Mouse (Mus musculus): ENCODE results near the gene Gm826.

Gm826 gene

GRCm38 (mm10) chr2:160334111-160334661 is at the start of gene Gm826:
Gene Gm826 (minus strand): TSS chr2:160334162.
- peak; percentile 38 to 54 for DNase-seq

DNA sequence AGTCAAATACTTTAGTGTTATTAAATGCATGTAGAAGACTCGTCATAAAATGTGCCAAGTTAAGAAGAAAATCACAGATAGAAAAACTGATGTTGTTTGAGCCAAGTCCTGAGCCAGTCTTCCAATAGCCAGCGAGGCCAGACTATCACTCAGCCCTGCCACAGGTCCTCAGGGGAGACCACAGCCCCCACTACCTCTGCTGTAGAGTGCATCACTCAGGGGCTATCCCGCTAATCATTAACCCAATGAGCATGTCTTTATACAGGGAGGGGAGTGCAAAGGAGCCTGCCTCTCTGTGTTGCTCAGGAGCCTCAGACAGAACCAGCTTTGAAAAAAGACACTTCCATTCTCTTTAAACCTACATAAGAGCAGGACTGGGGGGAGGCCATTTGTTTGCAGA is 49.5 kb upstream of the Gm826 start:
- no peak for DNase-seq

GRCm38 (mm10) chr2:160378271-160378670 is 44.3 kb upstream of the Gm826 start:
- peak; percentile 81 to 82 for DNase-seq

GRCm38 (mm10) chr2:160376236-160376635 is 42.3 kb upstream of the Gm826 start:
- no peak for DNase-seq

- DNase-seq = no peak
Observed at GRCm38 (mm10) chr2:160369653-160370420, 35.9 kb upstream of the Gm826 start.

- DNase-seq = peak in 1 of 2 experiments; percentile 39
Observed at GRCm38 (mm10) chr2:160368422-160369357, 34.7 kb upstream of the Gm826 start.

DNA sequence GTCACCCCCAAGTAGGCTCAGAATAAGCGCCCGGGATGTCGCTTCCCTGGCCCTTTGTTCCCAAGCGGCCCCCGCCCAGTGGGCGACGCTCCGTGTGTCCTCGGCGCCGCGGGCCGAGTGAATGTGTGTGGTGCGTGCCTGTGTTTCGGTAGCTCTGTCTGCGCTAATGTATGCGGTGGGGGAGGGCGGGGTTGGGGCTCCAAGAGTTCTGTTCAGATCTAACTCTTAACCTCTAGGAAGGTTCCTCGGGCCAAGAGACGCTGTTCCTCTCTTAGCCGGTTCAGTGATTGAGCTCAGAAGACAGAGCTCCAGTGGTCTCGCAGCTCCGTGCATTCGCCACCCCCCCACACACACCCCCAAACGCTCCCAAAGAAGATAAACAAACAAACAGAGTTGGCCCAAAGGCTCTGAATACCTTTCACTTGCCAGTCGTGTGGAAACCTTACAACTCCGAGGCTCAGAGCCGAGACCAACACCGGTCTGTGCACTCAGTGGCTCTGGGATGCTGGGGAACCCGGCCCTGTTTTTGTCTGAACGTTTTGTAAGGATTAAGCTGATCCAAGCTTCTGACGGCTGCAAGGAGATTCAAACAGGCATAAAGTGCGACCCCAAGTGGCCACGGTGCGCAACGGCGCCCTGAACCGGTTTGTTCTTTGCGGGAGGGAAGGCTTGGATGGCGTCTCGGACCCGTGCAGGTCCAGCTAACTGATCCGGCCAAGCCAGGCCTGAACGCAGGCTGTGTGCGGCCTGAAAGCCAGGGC is 33.7 kb upstream of the Gm826 start:
- DNase-seq = peak; percentile 95 to 96

- peak; percentile 95 to 98 for DNase-seq
Observed at GRCm38 (mm10) chr2:160366980-160367338, 33.0 kb upstream of the Gm826 start, which contains the start of gene Mafb. Gene Mafb (minus strand): TSS chr2:160367065.

DNA sequence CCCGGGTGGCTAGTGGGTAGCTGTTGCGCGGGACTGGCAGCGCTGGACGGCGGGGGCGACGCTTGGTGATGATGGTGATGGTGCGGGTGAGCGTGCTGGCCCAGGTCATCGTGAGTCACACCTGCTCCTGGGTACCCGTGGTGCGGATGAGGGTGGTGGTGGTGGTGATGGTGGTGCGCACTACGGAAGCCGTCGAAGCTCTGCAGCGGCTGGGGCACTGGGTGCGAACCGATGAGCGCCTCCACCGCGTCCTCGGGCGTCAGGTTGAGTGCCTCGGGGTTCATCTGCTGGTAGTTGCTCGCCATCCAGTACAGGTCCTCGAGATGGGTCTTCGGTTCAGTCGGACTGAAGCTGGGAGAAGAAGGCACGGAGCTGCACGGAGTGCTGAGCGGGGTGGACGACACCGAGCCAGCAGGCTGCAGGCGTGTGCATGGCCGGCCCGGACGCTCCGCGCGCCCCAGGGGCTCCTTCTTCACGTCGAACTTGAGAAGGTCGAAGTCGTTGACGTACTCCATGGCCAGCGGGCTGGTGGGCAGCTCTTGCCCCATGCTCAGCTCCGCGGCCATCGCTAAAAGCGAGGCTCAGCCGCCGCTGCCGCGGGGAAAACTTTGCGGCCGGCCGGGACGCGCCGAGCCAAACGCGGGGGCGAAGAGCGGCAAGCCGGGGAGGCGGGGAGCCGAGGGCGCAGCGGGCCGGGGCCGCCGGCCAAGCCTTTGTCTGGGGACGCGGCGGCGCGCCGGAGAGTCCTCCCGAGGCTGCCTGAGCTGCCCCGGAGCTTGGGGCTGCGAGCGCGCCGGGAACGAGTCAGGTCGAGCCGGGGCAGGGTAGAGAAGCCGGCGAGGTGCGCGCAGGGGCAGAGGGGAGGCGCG is 32.4 kb upstream of the Gm826 start:
- DNase-seq = no peak

DNA sequence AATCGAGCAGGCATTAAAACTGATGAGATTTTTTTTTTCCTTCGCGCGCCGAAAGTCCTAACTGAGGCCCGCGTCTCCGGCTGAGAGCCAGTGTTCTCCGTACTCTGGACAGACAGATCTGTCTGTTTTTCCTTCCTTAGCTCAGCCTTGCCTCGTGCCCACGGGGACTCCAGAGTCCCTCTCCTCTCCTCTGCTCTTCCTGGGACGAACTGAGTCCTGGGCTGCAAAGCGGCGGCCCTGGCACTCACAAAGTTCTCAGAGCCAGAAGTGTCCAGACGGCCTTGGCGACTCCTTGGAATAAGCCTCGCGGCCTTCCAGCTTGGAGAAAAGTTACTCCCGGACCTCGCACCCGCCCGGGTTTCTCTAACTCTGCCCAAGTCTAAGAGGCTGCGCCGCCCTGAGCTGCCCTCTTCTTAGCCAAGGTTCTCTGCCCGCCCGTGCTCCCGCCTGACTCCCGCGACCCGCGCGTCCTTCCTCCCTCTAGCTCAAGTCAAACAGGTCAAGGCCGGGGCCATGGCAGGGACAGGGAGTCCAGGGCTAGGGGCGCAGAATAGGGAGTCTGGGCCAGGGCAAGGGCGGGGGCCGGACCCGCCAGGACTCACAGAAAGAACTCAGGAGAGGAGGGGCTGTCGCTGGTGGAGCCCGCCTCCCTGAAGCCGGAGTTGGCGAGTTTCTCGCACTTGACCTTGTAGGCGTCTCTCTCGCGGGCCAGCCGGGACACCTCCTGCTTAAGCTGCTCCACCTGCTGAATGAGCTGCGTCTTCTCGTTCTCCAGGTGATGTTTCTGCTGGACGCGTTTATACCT is 31.3 kb upstream of the Gm826 start:
- peak; percentile 54 to 72 for DNase-seq

- DNase-seq = no peak
Observed at GRCm38 (mm10) chr2:160364666-160365065, 30.7 kb upstream of the Gm826 start.

DNA sequence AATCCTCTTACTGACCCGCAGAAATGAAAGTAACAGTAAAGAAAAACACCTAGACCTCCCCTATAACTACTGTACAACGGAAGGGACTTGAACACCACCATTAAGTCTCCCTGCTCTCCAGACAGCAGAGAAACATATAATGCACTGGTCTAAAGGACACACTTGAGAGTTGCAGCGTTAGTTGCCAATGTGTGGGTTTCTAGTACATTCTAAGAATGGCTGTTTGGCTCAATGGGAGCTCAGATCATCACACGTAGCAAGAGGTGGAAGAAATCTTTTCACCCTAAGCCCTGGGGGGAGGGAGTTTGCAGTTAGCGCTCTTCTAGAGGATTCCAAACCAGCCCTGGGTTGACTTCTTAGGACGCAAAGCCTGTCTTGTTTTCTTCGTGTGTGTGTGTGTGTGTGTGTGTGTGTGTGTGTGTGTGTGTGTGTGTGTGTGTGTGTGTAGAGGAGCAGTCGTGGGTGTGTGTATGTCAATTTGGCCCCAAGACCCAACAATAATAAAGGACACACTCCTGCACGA is 30.2 kb upstream of the Gm826 start:
- peak in 1 of 2 experiments; percentile 6 for DNase-seq

DNA sequence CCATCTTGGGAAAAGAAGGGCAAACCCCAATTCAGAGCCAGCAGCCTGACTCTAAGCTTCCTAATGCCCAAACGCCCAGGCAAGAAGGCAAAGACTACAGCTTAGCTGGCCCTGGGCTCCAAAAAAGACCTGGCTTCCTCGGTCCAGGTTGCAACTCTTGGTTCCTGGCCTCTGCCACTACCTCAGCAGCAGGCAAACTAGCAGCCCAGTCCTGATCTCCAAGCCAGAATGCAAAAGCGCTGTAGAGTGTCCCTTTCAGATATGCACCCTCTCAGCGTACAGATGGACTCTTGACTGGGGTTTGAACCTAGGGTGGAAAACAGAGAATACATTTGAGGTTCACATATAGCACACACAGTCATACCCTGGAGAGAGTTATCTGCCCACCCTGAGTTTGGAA is 29.2 kb upstream of the Gm826 start:
- peak in 1 of 2 experiments; percentile 10 for DNase-seq

DNA sequence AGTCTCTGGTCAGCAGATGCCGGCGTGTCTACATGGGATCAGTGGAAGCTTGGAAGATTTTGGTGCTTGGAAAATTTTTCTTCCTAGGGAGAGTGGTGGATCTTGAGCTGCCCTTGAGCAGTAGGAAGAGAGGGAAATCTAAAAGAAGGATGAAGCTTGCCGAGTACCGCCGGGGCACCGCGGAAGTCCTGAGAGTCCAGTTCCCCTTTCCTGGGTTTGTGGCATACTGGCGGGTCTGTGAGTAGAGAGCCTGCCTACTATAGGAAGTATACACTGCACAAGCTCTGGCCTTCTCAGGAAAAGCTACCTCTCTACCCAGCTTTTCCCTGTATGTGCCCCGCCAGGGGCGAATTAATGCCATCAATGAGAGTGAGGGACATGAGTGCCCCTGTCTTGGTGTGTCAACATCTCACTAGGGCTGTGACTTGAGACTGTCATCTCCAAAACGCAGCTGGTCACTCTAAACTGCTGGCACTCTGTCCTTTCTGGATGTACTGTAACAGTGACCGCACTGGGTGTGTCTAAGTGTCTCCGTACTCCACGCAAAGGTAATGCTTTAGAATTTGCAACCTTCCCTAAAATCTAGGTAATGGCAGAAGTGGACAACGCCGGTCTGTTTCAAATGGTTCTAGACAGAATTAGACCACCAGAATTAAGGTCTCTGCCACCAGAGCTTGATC is 27.6 kb upstream of the Gm826 start:
- DNase-seq = peak in 1 of 2 experiments; percentile 30

GRCm38 (mm10) chr2:160360234-160360874 is 26.4 kb upstream of the Gm826 start:
- no peak for DNase-seq

DNA sequence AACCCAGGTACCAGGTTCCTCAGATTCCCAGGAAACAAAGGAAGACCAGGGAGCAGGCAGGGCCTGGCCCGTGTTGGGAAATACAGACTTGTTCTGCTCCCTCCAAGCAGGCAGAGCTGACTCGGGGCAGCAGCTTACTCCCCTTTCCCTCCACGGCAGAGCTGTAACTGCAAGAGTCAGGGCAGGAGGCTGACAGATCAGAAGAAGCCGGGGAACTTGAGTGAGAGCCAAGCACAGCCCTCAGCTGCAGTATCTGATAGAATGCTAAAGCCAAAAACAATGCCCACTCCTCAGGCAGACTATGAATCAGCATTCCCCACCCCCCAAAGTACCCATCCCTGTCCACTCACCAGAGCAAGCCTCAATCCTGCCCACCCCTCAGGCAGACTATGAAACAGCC is 24.9 kb upstream of the Gm826 start:
- DNase-seq = no peak

GRCm38 (mm10) chr2:160357442-160357841 is 23.5 kb upstream of the Gm826 start:
- DNase-seq = peak in 1 of 2 experiments; percentile 3

DNA sequence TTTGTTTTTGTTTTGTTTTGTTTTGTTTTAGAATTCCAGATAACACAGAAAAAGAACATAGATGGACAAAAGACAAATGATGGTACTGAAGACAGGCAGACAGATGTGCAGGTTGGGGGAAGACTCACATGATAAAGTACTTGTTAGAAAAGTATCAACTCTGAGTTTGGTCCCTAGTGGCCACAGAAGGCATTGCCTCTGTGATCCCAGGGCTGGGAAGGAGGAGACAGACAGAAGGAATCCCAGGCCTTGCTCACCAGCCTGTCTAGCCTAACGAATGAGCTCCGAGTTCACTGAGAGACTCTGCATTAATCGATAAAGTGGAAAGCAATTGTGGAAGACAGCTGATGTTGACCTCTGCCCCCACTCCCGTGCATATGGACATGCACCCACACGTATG is 22.2 kb upstream of the Gm826 start:
- peak; percentile 57 to 70 for DNase-seq

- no peak for DNase-seq
Observed at GRCm38 (mm10) chr2:160354319-160354718, 20.4 kb upstream of the Gm826 start.
